Mouse (Mus musculus) right cerebral cortex, postnatal 25 days (tissue): ENCODE measurements at regions not wholly inside any gene's neighbourhood (a gene's known extent, or its start where the extent isn't known, plus 50 kb on each side); places are given as distances from the start of the nearest gene placed in this dataset.

ENCODE experiments used
- DNase-seq: peaks from one replicate; pipeline ENCODE4 v3.0.0; 2022

DNA sequence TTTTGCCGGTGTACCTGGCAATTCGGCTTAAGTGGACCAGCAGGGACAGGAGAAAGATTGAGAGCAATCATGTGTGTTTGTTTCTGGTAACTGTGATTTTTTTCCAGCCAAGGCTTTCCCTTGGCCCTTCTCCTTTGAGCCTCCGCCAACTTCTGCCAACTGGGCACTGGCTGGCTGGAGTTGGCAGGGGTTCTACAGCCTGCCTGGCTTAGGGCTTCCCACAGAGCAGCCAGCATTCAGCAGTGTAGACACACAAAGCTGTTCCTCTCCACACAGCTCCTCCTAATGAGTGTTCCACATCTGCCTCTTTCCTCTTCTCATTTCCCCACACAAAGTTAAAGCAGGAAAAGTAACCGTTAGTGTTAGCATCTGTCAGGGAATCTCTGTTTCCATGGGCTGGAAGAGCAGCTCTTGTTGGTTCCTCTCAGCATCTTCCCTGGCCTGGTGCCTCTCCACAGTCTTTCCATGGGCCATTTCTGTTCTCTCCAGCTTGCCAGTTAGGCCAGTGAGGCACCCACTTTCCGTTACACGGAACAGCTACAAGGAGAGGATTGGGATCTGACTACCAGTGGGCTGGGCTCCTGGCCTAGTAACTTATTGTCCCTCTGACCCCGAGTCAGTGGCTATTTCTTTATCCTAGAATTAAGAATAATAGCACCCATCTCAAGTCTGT, 68.0 kb upstream of the Rbm24 start:
- peak; percentile 59 for DNase-seq

DNA sequence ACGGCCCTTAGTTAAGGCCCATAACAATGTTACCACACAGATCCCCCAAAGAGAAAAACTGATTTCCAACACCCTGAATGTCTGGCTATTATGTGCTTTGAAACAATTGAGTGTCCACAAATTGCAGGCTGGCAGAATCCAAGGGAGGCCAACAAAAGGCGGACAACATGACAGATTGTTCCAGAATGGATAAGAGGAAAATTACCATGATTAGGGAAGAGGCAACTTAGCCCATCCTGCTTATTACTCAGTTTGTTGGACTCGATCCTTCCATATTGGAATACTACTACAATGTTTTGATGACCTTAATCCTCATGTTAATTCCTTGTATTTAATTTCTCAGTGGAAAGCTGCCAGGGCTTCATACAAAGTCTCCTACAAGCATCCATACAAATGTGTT, 62.9 kb upstream of the Rbm24 start:
- DNase-seq, result no peak

DNA sequence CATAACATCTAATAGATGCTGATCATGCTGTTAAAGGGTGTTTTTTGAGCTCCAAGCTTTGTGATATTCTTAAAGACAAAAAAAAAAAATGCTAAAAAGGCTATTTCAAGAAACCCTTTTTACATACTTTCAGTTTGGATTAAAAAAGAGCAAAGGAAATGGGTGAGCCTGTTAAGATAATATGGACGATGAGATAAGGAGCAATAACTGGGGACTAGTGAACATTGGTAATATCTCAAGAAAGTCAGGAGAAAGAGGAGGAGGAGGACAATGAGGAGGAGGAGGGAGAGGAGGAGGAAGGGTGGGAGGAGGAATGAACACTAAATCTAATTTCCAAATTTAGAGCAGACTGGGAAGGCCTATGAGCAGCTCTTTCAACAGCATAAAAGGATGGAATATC, 62.3 kb upstream of the Rbm24 start:
- no peak for DNase-seq

- no peak for DNase-seq
These were observed 61.2 kb upstream of the Rbm24 start for GRCm38 (mm10) chr13:46357037-46357436.

- DNase-seq, result no peak
These were observed 57.6 kb upstream of the Rbm24 start for GRCm38 (mm10) chr13:46360495-46361120.

- peak; percentile 45 for DNase-seq
These were observed 54.6 kb upstream of the Rbm24 start for GRCm38 (mm10) chr13:46363456-46364201.

GRCm38 (mm10) chr13:46364202-46364912, 53.9 kb upstream of the Rbm24 start:
- no peak for DNase-seq

GRCm38 (mm10) chr13:46365292-46365691, 52.9 kb upstream of the Rbm24 start:
- DNase-seq, result no peak
